Mouse (Mus musculus) cortical plate, adult 2 months (tissue): ENCODE results near the gene Dnajb12.

Source experiments
- CTCF ChIP-seq: fragments of 200-500 bp; IDR thresholded peaks from 2 replicates; pipeline ENCODE4 v1.5.1; 2011; ENCODE audit warnings: mild to moderate bottlenecking, control low read depth, low read length; ENCODE audit not compliant: insufficient read depth; ENCODE audit errors: extremely low read depth
- POLR2A ChIP-seq: fragments of 200-500 bp; IDR thresholded peaks from 2 replicates; pipeline ENCODE4 v1.6.1; 2011; ENCODE audit warnings: mild to moderate bottlenecking, low read length, control low read depth; ENCODE audit not compliant: insufficient read depth; ENCODE audit errors: extremely low read depth

DNA sequence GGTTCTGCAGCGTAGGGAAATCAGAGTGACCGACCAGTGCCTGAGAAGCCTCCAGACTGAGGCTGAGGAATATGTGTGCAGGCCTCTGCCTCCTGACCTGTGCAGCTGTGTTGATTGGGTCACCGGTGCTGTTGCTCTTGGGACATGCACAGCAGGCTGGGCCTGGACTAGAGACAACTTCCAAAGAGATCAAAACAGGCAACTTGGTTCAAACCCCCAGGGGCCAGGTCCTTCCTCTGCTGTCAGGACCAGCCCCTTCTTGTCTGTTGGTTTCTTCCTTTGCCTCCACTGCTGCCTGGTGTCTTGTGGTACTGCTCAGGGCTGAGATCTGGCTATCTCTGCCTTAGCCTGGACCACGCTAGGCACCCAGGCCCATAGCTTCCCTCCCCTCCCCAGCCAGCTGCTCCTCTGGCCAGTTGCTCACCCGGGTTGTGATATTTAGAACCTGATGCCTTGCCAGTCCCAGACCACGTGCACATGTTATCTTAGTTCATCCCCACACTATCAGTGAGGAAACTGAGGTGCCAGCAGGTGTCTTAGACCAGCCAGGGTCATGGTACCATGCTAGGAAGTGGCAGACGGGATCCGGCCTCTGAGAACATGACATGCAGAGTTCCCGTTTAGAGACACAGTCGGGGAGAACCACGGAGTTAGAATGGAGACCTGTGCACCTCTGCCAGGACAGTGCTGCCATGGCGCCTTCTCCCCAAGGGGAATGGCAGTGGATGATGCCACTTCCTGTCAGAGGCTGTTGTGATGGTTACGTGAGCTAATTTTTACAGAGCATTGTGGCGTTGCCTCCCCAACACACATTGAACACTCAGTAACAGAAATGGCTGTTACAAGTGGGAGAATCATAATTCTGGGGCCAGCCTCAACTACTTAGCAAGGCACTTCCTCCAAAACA is 6.1 kb downstream of the Dnajb12 start:
- TF ChIP-seq CTCF: no peak
- no peak for TF ChIP-seq POLR2A
